Mouse (Mus musculus) heart, adult 2 months (tissue): Measurements from ENCODE around the gene 2410004B18Rik.

Source experiments
- CTCF ChIP-seq: fragments of 200-600 bp; IDR thresholded peaks from 2 replicates; pipeline ENCODE4 v1.8.1; 2022; ENCODE audit warnings: antibody characterized with exemption, mild to moderate bottlenecking, moderate library complexity
- EP300 ChIP-seq: fragments of 200-500 bp; IDR thresholded peaks from 2 replicates; pipeline ENCODE4 v1.6.1; 2011; ENCODE audit warnings: low read depth, low read length, control low read depth; ENCODE audit not compliant: insufficient read depth
- POLR2A ChIP-seq: fragments of 200-500 bp; IDR thresholded peaks from 2 replicates; pipeline ENCODE4 v1.6.1; 2011; ENCODE audit warnings: mild to moderate bottlenecking, low read depth, low read length, control low read depth; ENCODE audit not compliant: insufficient read depth

- TF ChIP-seq POLR2A (no peak), CTCF (no peak), EP300 (no peak)
Measured at GRCm38 (mm10) chr3:145903530-145903929, 34.3 kb upstream of the 2410004B18Rik start.
